Mouse (Mus musculus) right cerebral cortex, postnatal 10 days (tissue): ENCODE data around the gene Irf6.

Experiments used
- DNase-seq, 2 experiments: peaks; one replicate each; pipeline ENCODE4 v3.0.0; 2021; ENCODE audit warnings: low spot score in 2 of 2

Irf6 gene

DNA sequence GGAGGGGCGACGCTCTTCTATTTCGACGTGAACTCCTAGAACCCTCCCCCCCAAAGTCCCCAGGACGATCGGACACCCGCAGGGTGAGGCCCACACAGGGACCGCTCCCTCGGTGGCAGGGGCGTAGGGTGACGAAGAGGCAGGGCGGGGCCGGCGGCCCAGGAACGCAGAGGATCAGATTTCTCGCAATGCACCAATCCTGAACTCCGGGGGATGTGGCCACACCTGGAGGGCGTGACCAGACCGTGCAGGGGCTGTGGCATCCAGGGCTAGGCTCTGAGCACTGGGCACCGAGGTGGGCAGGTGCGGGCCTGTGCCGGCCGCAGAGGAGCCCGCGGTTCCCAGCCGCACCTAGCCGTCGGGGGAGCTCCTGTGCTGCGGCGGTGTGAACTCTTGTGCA is at the start of gene Irf6:
Gene Irf6, plus strand, starts transcription at position 240 of the 400 bp plus-strand sequence.
- DNase-seq = no peak

DNA sequence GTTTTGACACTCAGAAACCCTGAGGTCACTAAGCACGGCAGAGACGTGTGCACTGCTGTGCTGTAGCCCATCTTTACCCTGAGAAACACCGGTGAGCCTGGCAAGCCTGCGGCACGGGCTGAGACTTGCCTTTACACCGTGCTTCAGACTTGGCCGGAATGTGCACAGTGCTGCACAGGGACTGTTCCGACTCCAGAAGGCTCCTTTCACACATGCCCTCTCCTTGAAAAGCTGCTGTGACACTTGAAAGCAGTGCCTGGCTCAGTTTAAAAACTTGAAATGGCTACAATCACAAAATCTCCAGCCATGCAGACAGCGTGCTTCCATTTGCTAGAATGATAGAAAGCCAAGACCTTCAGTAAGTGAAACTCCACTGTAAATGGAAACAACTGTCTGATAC is 40.8 kb upstream of the Irf6 start:
- DNase-seq = no peak

DNA sequence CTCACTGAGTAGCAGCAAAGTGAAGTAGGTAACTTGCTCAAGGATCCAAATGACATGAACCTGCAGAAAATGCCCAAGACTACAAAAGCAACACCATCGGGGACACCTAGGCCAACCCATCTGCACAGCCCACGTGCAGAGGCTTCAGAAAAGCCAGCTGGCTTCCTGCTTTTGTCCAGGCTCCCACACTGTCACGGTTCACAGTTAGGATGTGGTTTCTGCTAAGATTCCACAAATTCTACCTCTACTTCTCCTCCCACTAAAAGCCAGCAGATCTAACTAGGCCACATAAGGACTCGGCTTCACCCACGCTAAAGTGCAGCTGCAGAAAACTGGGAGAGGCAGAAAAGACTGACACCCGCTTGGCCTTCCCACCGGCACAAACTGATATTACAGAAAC is 30.1 kb upstream of the Irf6 start:
- DNase-seq = no peak

DNA sequence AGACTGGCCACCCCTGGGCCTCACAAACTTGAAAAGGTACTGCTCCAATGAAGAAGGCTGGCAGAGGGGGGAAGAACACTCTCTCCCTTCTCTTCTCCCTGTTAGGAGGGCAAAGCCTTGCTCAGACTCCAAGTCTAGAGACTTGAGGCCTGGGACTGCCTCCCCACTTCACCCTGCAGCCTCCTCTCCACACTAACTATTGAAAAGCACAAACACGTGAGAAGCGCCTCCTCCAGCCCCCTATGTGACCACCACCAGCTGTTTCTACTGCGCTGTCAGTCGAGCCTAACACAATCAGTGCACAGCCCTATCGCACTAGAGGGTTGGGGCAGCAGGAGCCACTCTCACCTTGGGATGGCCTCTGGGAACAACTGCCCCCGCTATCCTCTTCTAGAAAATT is 29.6 kb upstream of the Irf6 start:
- no peak for DNase-seq

DNA sequence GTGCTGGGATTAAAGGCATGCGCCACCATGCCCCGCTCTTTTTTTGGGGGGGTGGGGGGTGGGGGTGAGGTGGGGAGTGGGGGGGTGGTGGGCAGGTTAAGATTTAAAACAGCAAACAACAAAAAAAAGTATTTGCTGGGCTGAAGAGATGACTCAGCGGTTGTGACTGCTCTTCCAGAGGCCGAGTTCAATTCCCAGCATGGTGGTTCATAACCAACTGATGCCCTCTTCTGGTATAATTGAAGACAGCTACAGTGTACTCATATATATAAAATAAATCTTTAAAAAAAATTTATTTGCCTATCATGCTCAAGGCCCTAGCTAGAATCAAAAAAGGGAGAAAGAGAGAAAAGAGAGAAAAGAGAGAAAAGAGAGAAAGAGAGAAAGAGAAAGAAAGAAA is 27.1 kb upstream of the Irf6 start:
- no peak for DNase-seq

DNA sequence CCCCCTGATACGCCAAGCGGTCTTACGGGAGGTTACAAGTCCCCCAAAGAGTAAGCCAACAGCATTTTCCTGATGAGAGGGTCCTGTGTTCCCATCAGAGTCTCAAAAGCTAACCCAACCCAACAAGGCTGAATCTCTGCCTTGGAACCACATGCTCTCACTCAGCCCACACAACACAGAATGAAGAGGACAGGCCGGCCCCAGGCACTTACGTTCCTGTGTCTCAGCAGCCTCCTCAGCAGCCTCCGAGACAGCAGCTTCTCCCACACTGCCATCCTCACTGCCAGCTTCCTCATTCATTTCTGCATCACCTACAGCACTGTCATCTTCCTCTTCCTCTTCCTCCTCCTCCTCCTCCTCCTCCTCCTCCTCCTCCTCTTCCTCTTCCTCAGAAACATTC is 24.9 kb upstream of the Irf6 start:
- DNase-seq = no peak

DNA sequence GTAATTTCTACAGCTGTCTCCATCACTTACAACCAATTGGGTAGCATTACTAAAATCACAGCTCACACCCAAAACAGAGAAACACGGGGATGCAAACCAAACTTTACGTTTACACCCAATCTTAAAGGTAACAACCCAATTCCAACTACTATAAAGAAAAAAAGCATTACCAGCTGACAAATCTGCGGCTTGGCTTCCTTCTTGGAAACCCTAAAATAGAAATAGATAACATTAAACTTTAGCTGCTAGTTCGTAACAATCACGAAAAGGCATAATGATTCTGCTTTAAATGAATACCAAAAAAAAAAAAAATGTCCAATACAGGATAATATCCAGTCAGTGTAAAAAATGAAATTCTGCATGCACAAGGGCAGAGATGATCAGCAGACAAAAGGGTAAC is 23.6 kb upstream of the Irf6 start:
- DNase-seq = no peak

DNA sequence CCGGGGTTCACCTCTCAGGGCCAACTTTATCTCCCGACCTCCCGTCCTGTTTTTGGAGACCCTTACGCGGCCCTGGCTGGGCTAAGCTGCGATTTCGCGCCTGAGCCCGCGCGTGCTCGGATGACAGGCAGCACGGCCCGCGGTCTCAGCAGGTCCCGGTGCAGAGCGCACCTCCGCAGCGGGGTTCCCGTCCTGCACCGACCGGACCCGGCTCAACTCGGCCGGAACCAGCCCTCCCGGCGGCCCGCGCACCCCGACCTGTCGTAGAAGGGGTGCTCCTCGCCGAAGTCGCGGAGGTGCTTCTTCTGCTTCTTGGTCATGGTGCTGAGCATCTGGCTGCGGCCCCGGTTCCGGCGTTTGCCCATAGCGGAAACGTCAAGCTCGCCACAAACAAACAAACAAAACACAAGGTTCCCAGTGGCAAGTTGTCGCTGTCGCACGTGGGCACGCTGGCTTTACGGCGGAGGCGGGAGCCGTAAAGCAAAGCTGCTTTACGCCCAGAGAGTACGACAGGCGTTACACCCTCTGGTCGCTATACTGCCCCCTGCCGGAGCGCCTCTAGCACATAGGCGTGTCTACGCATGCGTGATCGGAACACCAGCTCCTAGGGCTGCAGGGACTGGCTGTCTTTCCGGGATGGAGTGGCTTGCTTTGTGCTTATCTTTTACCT is 23.0 kb upstream of the Irf6 start, which contains the start of gene Diexf:
Gene Diexf, minus strand, starts transcription at position 487 of the 670 bp plus-strand sequence.
- peak; percentile 96 to 99 for DNase-seq

DNA sequence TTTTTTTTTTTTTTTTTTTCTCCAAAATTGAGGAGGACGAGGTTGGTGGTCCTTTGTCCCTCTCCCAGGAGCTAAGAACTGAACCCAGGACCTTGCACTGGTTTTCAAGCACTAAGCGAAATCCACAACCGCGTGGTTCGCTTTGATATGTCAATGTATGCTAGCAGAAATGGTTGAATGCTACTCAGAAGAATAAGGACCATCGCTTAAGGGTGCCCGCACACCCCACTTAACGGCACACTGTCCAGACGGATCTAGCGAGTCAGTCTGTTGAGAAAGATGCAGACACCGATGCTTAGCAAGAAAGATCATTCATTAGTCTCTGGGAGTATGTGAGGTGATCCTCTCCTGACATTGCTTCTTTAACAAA is 22.5 kb upstream of the Irf6 start:
- peak in 1 of 2 experiments; percentile 49 for DNase-seq

DNA sequence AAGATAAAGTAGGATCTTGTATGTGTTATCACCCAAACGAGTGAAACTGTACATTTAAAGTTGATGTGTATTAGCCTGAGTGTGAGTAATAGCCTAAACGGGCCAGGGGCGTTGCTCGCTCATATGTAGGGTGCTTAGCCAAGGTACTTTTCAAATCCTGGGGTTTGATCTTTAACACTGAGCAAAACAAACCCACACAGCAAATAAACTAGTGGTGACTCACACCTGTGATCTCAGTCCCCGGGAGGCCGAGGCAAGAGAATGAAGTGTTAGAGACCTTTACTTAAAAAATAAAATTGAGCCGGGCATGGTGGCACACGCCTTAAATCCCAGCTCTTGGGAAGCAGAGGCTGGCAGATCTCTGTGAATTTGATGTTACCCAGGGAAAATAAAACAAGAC is 22.1 kb upstream of the Irf6 start:
- DNase-seq = no peak

DNA sequence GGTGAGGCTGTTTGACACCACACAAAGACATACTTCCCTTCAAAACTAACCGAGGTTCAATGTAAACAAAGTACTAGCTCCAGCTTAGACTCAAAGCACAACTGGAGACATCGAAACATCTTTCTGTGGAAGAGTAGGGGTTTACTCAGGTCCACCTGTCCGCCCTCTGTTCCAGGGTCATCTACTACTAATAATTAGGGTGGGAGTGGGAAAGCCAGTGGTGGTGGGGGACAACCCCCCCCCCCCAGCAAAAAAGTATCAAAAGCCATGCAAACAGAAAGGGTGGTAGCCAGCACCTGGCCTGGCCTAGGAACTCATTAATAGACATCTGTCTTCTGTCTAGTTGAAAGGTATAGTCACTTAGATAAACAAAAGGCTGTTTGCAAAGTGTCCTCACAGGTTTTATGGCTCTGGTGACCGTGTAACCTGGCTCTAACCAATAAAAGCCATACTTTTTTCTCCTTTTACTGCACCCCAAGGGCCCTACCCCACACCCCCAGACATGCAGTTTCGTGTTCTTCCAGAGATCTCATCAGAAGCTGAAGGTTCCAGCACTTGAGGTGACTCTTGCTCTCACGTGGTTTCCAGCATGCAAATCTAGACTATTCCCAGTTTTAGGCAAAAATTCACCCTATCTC is 21.5 kb upstream of the Irf6 start:
- no peak for DNase-seq

DNA sequence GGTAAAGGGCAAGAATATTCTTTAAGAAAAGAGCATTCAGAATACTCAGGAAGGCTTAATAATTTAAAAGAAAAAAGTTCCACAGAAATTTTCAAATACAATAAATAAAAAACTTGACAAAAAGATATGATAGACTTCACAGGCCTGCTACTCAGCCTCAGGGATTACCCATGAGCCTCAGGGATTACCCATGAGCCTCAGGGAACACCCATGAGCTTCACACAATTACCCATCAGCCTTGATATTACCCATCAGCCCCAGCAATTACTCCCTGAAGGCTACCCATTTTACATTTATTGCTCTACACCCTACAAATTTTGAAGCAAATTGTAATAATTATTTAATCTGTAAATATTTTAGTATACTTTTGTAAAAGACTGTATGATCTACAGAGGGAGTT is 20.5 kb upstream of the Irf6 start:
- no peak for DNase-seq

DNA sequence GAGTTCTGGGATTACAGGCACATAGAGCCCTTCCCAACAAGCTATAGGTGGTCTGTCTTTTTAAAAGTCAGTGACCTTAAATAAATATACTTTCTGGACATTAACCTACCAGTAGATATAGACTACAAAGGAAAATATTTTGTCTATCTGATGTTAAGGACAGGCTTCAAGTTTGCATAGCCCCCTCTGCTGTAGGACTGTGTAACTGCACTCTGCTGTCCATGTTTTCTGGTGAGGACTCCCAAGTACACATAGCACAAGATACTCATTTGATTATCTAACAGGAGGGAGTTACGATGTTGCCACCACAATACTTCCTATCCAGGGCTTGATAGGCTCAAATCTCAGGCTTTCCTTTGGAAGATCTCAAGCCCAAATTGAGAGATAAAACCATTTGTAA is 19.2 kb upstream of the Irf6 start:
- no peak for DNase-seq

DNA sequence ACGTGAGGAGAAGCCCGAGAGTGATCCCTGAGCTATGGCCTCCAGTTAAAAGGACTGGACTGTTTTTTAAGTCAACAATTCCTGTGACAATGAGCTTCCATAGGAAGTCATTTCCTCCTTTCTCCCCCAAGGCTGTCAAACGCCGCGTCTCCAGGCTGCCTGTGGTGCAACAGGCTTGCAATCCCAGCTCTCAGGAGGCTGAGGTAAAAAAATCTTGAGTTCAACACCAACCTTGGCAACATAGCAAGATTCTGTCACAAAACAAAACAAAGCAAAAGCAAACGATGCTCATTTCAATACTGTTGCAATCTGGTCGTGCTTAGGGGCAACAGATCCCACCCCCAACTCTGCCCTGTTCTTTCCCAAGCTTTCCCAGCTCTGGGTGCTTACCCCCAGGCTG is 14.8 kb upstream of the Irf6 start:
- no peak for DNase-seq

DNA sequence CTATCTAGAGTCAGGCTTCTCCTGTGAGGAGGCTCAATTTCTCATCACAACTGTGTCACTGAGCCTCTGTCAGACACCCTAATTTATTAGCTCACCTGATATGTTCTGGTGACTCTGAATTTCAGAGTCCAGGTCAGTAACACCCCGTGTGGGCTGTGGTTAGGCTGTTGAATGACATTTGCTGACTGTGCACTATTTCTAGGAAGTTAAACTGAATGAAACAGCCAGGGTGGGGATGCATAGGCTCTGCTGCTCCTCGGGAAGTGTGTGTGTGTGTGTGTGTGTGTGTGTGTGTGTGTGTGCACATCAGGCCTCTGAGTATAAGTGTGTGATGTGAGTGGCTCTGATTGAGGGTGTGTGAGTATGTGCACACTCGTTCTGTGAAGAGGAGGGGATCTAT is 14.2 kb upstream of the Irf6 start:
- no peak for DNase-seq

DNA sequence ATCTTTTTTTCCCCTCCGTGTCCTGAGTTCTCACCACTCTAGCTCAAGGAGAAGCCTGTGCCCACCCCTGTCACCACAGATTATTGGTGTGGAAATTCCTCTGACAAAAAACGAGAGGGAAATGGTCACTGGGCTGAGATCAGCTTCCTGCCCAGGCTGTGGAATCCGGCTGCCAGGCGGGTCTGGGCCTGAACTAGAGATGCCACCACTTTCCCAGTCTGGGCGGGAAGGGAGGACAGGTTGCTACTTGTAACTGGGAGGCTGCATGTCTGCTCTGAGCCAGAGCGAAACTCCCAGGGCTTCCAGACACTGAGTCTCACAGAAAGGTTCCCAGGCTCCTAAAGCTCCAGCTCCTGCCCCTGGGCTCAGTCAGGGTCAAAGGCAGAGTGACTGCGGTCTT is 11.8 kb upstream of the Irf6 start:
- DNase-seq = no peak

DNA sequence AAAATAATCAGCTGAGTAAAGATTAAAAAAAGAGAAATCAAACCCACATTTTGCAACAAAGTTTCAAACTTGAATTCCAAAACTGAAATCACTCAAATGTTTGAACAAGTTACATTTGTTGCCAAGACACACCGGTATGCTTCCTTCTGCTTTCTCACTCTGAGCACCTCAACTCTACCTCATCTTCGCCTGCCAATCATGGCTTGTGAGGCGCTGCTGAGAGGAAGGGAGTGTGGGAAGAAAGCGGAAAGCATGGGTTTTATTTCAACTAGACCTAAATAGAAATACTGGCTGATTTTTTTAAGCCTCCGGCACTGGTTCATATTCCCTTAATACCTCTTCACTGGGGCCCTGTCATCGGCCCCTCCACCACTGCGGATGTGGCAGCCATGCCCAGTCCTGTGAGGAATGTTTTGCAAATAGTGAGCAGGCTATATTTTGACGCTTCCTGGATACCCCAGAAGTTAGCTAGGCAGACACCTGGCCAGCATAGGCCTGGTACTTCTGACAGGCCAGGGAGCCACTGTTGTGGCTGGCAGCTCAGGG is 10.3 kb upstream of the Irf6 start:
- DNase-seq = no peak

DNA sequence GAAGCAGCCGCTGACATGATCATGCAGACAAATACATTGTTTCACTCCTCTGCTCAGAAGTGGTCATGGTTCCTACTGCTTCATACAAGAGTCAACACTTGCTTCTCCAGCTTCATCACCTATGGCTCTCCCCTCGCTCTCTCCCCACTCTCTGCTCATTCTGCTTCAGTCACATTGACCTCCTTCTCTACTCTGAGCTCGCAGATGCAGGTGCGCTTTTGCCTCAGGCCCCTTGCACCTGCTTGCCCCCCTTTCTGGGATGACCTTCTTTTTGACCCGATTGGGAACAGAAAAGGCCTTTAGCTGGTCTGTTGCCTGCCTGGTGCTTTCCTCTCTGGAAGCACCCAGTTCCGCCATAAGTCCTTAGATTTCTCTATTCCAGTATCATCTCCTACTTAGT is 8.4 kb upstream of the Irf6 start:
- no peak for DNase-seq

DNA sequence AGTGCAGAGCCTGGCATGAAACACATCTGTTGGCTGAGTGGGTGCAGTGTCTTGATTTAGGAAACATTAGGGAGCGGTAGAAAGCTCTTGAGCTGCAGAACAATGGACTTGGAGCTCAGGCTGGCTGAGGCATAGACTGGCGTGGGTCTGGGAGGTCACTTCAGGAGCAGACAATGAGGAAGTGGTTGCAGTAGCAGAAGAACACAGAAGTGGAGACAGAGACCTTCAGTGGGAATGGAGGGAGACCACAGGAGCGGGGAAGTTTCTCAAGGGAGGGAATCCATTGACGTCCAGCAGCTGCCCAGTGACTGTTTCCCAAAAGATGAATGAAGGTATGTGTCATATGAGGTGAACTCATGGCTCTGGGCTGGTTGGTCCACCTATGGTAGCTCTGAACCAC is 7.8 kb upstream of the Irf6 start:
- no peak for DNase-seq

DNA sequence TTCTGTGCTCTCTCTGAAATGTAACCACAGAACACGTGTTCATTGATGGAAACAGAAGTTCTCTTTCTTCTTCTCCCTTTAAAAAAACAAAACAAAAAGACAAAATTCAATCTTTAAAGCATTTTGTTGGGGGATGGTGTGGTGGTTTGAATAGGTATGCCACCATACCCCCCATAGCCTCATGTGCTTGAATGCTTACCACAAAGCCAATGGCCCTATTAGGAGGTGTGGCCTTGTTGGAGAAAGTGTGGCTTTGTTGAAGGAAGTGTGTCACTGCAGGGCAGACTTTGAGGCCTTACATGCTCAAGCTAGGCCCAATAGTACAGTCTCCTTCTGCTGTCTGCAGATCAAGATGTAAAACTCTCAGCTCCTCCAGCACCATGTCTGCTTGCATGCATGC is 6.5 kb upstream of the Irf6 start:
- DNase-seq = no peak

DNA sequence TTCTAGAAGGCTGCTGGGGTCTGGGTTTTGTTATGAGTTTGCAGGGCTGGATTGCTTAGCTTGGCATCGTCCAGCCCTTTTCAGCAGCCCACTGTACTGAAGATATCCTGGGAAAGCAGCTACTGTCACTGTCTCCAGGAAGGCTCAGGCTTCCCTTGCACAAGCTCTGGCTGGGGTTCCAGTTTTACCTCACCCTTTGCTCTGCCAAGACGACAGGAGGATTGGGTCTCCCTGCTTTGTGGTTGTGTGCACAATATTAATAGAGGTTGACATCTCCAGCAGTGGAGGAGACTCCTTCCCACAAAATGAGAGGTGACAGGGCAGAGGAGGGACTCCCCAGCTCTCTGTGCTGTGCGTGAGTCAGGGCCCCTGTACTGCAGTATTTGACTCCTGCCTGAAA is 3.7 kb upstream of the Irf6 start:
- DNase-seq = no peak

DNA sequence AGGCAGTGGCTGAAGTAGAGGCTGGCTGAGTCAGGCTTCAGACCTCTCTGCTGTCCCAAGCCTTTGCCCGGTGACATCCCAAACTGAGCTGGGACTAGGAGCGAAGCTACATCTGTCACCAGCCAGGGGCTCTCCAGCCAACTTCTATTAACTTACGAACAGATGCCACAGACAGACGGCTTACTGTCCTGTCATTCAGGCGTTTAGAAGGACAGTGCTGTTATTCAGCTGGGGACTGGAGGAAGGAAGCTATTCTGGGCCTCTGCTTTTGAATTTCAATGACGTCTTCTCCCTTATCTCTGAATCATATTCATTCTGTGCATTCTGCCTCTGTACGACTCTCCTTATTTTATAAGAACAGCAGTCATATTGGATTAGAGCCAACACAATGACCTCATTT is 1.8 kb upstream of the Irf6 start:
- peak in 1 of 2 experiments; percentile 56 for DNase-seq

DNA sequence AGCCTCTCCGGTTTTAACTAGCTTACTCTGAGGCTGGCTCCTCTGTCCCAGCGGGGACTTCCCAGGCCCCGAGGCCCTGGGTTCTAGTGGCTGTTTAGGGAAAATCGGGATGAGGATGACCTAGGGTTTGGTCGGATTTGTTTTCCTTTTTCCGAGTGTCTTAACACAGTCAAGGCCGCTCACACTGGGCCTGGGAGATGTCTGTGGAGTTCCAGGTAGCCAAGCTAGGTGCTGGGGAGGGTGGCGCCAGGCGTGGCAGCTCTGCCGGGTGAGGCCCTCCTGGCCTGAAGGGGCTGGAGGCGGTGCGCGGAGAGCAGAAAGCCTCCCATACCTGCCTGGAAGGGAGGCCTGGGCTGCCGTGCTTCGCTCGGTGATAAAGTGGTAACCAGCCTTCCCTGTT is 650 bp downstream of the Irf6 start:
- no peak for DNase-seq
